Mouse (Mus musculus) kidney, embryonic 14.5 days (tissue): ENCODE data around the gene Rnf114. TPM values are rescaled to one million over a fixed set of nuclear protein-coding genes. Genes with fewer than 3 reads are reported as not detected.
A peak's percentile ranks its signal among the peaks of the same experiment; 100 is the strongest.

Experiments used
- ATAC-seq: fragments of 200-750 bp; cut with Nextera tagmentation; 2 replicates; pipeline ENCODE4 v1.8.0; 2017; ENCODE audit warnings: moderate number of reproducible peaks, mild to moderate bottlenecking, moderate TSS enrichment, moderate library complexity; ENCODE audit not compliant: low FRiP score, low TSS enrichment
- H3K27ac ChIP-seq: fragments of 300-500 bp; sonication (generic); 2 replicates; pipeline ENCODE4 v1.5.1; 2014; ENCODE audit warnings: low read depth, mild to moderate bottlenecking, low read length, moderate library complexity, mixed read lengths
- H3K27me3 ChIP-seq: fragments of 300-500 bp; sonication (generic); 2 replicates; pipeline ENCODE4 v1.6.1; 2014; ENCODE audit warnings: mild to moderate bottlenecking, low read length; ENCODE audit not compliant: control insufficient read depth, insufficient read depth
- H3K36me3 ChIP-seq: fragments of 300-500 bp; sonication (generic); 2 replicates; pipeline ENCODE4 v1.6.1; 2014; ENCODE audit warnings: low read length, mixed read lengths; ENCODE audit not compliant: control insufficient read depth, insufficient read depth
- H3K4me1 ChIP-seq: fragments of 300-500 bp; sonication (generic); 2 replicates; pipeline ENCODE4 v1.6.1; 2014; ENCODE audit warnings: low read length, mixed read lengths; ENCODE audit not compliant: control insufficient read depth, insufficient read depth
- H3K4me2 ChIP-seq: fragments of 300-500 bp; sonication (generic); replicated peaks from 2 replicates; pipeline ENCODE4 v1.6.1; 2014; ENCODE audit warnings: low read depth, mild to moderate bottlenecking, low read length
- H3K4me3 ChIP-seq: fragments of 300-500 bp; sonication (generic); 2 replicates; pipeline ENCODE4 v1.5.1; 2014; ENCODE audit warnings: mild to moderate bottlenecking, low read length
- H3K9ac ChIP-seq: fragments of 300-500 bp; sonication (generic); 2 replicates; pipeline ENCODE4 v1.6.1; 2014; ENCODE audit warnings: low read depth, mild to moderate bottlenecking, low read length, moderate library complexity
- H3K9me3 ChIP-seq: fragments of 300-500 bp; sonication (generic); 2 replicates; pipeline ENCODE4 v1.6.1; 2016; ENCODE audit warnings: low read length; ENCODE audit not compliant: control insufficient read depth
- WGBS: fragments of 180-500 bp; shearing (Covaris S2); extraction: QIAGEN DNeasy Blood & Tissue Kit; methylation state at CpG from one replicate; pipeline ENCODE4 v1.1.7; 2014; 5-methylcytosine and 5-hydroxymethylcytosine counted together
- polyA plus RNA-seq: library from polyadenylated mRNA; unstranded; fragments of >200 nt; fragmentation: Nextera tagmentation; extraction: Ambion mirVana; gene quantifications from 2 replicates; pipeline ENCODE4 v1.2.1, GENCODE M21; 2014

Rnf114 gene
- polyA plus RNA-seq, 1 experiment from 2014 or later = 98.3 TPM

DNA sequence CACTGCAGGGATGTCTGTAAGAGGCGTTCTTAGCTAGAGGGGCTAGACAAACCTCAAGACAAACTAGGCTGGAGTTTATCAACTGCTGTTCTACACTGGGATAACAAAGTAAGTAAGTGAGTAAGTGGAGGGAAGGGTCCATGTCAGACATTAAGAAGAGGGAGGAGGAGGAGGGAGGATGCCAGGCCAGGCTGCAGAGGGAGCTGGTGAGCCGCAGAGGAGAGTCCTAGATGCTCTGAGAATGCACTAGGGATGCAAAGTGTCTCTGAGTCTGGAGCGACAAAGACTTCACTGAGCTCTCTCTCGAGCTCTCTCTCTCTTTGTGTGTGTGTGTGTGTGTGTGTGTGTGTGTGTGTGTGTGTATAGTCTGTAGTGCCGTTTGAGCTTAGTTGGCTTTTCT, 35.8 kb downstream of the Rnf114 start:
- no peaks in the 10 kb centered on the region for H3K4me1 ChIP-seq
- no peak overlapping the region for H3K27ac ChIP-seq
- peak; percentile 66; the same call in 1 of the 2 replicates for ATAC-seq
- H3K36me3 ChIP-seq = no peaks in the 10 kb centered on the region
- no peak overlapping the region for H3K9ac ChIP-seq
- no peak overlapping the region for H3K4me3 ChIP-seq
- WGBS = 17% methylated on average over 5 of the region's 5 CpGs
- no peaks in the 10 kb centered on the region; the same call in 1 of the 2 replicates for H3K27me3 ChIP-seq
- H3K9me3 ChIP-seq = no peaks in the 10 kb centered on the region
- H3K4me2 ChIP-seq = no peak overlapping the region

DNA sequence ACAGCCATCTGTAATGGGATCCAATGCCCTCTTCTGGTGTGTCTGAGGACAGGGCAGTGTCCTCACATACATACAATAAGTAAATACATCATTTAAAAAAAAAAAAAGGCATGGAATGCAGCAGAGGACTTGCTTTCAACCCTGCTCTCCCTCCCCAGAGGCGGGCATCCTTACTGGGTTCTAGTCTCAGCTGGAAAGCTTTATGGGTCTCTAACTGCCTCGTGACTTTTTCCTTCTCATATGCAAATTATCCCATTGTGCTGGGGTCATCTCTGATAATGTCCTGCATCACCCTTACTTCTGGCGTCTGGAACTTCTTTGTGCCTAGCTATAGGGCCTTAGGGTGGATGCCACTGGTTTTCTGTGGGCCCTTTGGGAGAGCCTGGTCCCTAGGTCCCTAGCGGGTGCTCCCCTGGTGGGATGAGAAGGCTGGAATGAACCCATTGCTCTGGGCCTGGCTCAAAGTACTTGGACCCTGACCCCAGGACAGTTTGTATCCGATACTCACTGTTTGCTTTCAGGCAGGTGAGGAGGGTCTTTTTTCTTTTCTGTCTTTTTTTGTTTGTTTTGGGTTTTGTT, 37.6 kb downstream of the Rnf114 start:
- Histone ChIP-seq H3K9ac (no peak overlapping the region), H3K4me1 (no peaks in the 10 kb centered on the region), H3K9me3 (no peaks in the 10 kb centered on the region), H3K4me2 (no peak overlapping the region), H3K4me3 (no peak overlapping the region), H3K36me3 (no peaks in the 10 kb centered on the region), H3K27ac (no peak overlapping the region), H3K27me3 (no peaks in the 10 kb centered on the region; the same call in 1 of the 2 replicates)
- WGBS = 51% methylated on average over 5 of the region's 5 CpGs
- ATAC-seq = no peak

DNA sequence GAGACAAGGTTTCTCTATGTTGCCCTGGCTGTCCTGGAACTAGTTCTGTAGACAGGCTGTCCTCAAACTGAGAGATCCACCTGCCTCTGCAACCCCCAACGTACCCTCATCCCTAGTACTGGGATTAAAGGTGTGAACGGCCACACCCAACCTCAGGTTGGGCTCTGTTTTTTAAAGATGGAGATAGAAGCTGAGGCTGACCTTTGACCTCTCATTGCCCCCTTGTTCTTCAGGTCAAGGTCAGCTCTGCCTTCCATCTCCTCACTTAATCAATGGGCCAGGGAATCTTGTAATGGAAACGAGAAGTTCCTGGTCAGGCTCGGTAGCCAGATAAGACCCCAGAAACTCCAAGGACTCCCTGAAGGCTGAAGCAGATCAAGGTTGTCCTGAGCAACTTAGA, 38.1 kb downstream of the Rnf114 start:
- no peak overlapping the region for H3K4me3 ChIP-seq
- ATAC-seq = no peak
- H3K9me3 ChIP-seq = no peaks in the 10 kb centered on the region
- H3K4me2 ChIP-seq = no peak overlapping the region
- H3K27ac ChIP-seq = no peak overlapping the region
- 66% methylated on average over 4 of the region's 4 CpGs for WGBS
- H3K9ac ChIP-seq = no peak overlapping the region
- H3K4me1 ChIP-seq = no peaks in the 10 kb centered on the region
- no peaks in the 10 kb centered on the region for H3K36me3 ChIP-seq
- no peaks in the 10 kb centered on the region; the same call in 1 of the 2 replicates for H3K27me3 ChIP-seq

DNA sequence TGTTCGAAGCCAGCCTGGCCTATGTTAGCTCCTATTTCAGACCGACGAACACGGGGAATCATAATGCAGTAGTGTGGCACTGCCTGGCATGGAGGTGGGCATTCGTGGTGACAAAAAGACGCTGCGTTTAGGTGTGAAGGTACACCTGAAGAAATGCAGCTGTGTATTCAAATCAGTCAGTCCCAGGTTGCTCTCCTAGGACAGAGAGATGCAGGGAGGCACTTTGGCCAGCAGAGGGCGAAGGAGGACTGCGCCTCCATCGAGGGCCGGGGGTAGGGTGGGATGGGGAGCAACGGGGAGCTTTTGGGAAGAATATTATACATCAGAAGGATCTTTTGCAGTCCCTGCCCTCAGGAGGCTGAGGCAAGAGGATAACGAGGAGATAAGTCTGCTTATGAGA, 39.7 kb downstream of the Rnf114 start:
- Histone ChIP-seq H3K27ac (no peak overlapping the region), H3K9ac (no peak overlapping the region), H3K27me3 (peaks cover 10% of the 10 kb centered on the region), H3K9me3 (no peaks in the 10 kb centered on the region), H3K36me3 (no peaks in the 10 kb centered on the region), H3K4me1 (no peaks in the 10 kb centered on the region), H3K4me3 (no peak overlapping the region), H3K4me2 (no peak overlapping the region)
- ATAC-seq = no peak; the same call in 1 of the 2 replicates
- WGBS = 21% methylated on average over 13 of the region's 13 CpGs

DNA sequence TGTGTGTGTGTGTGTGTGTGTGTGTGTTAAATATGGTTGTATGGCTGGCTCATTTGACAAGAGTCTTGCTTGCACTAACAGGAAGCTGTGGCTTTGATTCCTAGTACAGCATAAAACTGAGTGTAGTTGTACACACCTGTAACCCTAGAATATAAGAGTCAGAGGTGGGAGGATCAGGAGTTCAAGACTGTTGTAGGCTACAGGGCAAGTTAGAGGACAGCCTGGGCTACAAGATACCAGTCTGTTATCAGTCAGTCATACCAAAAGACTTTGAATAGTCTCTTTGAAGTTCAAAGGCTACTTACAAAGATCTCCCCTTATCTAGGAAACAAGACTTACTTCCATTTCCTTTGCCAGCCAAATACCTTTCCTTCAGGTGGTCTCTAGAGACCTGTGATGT, 41.4 kb downstream of the Rnf114 start:
- ATAC-seq = no peak
- Histone ChIP-seq H3K27ac (no peak overlapping the region), H3K36me3 (peaks cover under 1% of the 10 kb centered on the region; the same call in 1 of the 2 replicates)

DNA sequence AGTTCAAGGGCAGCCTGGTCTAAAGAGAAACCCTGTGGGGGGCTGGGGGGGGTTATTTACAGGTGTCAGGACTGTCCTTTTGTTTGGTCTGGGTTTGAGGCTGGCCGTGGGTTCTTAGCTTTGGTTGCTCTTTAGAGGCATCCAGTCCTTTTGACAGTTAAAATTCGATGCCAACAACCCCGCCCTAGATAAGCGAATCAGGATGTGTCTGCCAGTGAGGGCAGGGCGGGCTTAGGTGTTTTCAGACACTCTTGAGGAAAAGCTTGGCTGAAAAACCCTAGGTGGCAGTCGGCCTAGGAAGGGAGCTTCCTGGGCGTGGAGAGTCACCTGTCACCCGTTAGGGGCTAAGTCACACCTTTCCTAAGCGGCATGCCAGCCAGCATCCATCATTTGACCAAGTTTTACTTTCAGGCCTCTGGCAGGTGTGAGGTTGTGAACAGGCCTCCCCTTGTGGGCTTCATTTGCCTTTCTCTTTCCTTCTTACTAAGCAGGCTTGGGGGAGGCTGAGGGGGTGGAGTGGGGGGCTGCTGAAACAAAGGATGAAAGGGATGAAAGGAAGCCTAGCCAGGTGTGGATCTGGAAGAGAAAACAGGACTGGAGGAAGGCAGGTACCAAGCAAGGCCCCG, 44.0 kb downstream of the Rnf114 start:
- no peak overlapping the region for H3K9ac ChIP-seq
- peaks cover 13% of the 10 kb centered on the region; the same call in 1 of the 2 replicates for H3K36me3 ChIP-seq
- H3K27me3 ChIP-seq = peaks cover 12% of the 10 kb centered on the region
- H3K4me3 ChIP-seq = no peak overlapping the region
- no peak overlapping the region for H3K4me2 ChIP-seq
- ATAC-seq = no peak
- WGBS = 41% methylated on average over 10 of the region's 10 CpGs
- no peaks in the 10 kb centered on the region for H3K9me3 ChIP-seq
- H3K27ac ChIP-seq = no peak overlapping the region
- peaks cover 17% of the 10 kb centered on the region for H3K4me1 ChIP-seq

More for the DNA sequence above, 41.4 kb downstream of the Rnf114 start:
- Histone ChIP-seq H3K27me3 (peaks cover 12% of the 10 kb centered on the region), H3K4me2 (no peak overlapping the region), H3K4me3 (no peak overlapping the region), H3K4me1 (no peaks in the 10 kb centered on the region), H3K9me3 (no peaks in the 10 kb centered on the region), H3K9ac (no peak overlapping the region)

DNA sequence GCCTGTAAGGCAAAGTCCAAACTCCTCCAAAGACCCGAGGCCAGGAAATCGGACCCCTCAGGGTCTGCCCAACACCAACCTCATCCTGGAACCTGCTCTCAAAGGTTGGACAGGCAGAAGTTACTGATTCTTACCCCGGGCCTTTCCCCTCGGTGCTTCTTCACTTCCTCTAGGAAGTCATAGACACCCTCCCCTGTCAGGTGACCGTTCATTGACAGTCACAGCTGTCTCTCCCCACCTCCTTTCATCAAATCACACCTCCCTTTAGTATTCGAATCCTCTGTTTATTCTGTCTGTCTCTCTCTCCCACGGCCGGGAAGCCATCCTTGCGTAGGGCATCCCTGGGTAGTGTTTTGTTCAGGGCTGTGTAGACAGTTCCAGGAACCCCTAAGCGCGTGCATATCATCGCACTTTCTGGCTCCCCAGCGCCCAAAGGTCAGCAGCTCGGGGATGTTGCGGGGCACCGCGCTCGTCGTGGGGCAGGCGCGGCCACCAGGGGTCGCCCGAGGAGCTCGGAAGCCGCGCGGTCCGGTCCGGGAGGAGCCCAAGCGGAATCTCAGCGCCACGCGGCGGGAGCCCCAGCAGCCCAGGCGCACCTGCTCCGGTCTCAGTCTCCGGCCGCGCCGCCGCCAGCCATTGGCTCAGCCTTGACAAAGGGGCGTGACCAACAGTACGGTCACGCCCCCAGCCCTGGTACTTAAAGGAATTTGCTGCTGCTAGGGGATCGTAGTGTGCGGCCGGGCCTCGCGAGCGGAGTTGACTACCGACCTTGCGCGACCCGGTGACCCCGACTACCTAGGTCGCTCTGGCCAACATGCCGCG, 45.2 kb downstream of the Rnf114 start, which contains the start of gene Snai1:
Gene Snai1, plus strand, starts transcription at position 720 of the 822 bp plus-strand sequence.
- Histone ChIP-seq H3K4me1 (peaks cover 29% of the 10 kb centered on the region), H3K9ac (peak within 1 kb of the TSS; percentile 69), H3K4me3 (peak within 1 kb of the TSS; percentile 65), H3K27ac (peak within 1 kb of the TSS; percentile 0; the same call in 1 of the 2 replicates), H3K27me3 (peaks cover 12% of the 10 kb centered on the region), H3K4me2 (peak within 1 kb of the TSS; percentile 93), H3K36me3 (peaks cover 21% of the 10 kb centered on the region), H3K9me3 (no peaks in the 10 kb centered on the region)
- WGBS = under 1% methylated on average over 58 of the region's 58 CpGs
- ATAC-seq = peak; percentile 97

DNA sequence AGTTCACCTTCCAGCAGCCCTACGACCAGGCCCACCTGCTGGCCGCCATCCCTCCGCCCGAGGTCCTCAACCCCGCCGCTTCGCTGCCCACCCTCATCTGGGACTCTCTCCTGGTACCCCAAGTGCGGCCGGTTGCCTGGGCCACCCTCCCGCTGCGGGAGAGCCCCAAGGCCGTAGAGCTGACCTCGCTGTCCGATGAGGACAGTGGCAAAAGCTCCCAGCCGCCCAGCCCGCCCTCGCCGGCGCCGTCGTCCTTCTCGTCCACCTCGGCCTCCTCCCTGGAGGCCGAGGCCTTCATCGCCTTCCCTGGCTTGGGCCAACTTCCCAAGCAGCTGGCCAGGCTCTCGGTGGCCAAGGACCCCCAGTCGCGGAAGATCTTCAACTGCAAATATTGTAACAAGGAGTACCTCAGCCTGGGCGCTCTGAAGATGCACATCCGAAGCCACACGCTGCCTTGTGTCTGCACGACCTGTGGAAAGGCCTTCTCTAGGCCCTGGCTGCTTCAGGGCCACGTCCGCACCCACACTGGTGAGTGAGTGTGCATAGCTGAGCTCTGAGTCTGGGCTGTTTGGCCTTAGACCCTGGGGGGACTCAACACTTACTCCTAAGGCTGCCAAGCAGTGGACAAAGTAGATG, 46.3 kb downstream of the Rnf114 start:
- 0 out of 2 replicates have a peak, but pooled peaks have one; percentile 1 for ATAC-seq
- Histone ChIP-seq H3K27ac (peak overlapping the region; percentile 0; the same call in 1 of the 2 replicates), H3K36me3 (peaks cover 21% of the 10 kb centered on the region), H3K27me3 (peaks cover 12% of the 10 kb centered on the region), H3K4me3 (peak overlapping the region; percentile 65), H3K9me3 (no peaks in the 10 kb centered on the region), H3K4me2 (peak overlapping the region; percentile 93), H3K4me1 (peaks cover 40% of the 10 kb centered on the region), H3K9ac (peak overlapping the region; percentile 69)
- WGBS = 15% methylated on average over 27 of the region's 34 CpGs
